Mouse (Mus musculus) kidney, postnatal 0 days (tissue): ENCODE results near the gene Epb41l1. TPM values are rescaled to one million over a fixed set of nuclear protein-coding genes. Genes with fewer than 3 reads are reported as not detected.

Experiments
- ATAC-seq: fragments of 200-750 bp; cut with Nextera tagmentation; replicated peaks from 2 replicates; pipeline ENCODE4 v1.8.0; 2017; ENCODE audit warnings: low read depth, moderate number of reproducible peaks, moderate TSS enrichment, moderate library complexity; ENCODE audit not compliant: low FRiP score
- DNase-seq: peaks from one replicate; pipeline ENCODE4 v3.0.0-alpha.2; 2016; ENCODE audit warnings: low spot score
- H3K27ac ChIP-seq: fragments of 300-500 bp; sonication (generic); 2 replicates; pipeline ENCODE4 v1.5.1; 2014; ENCODE audit warnings: mild to moderate bottlenecking
- H3K27me3 ChIP-seq: fragments of 300-500 bp; sonication (generic); 2 replicates; pipeline ENCODE4 v1.6.1; 2014; ENCODE audit warnings: low read length, mixed read lengths; ENCODE audit not compliant: insufficient read depth
- H3K36me3 ChIP-seq: fragments of 300-500 bp; sonication (generic); 2 replicates; pipeline ENCODE4 v1.6.1; 2014; ENCODE audit warnings: low read length, mixed read lengths; ENCODE audit not compliant: insufficient read depth
- H3K4me1 ChIP-seq: fragments of 300-500 bp; sonication (generic); replicated peaks from 2 replicates; pipeline ENCODE4 v1.6.1; 2014; ENCODE audit warnings: antibody characterized with exemption, low read length, mixed read lengths; ENCODE audit not compliant: insufficient read depth
- H3K4me2 ChIP-seq: fragments of 300-500 bp; sonication (generic); 2 replicates; pipeline ENCODE4 v1.6.1; 2014; ENCODE audit warnings: mild to moderate bottlenecking, low read length, moderate library complexity, mixed read lengths
- H3K4me3 ChIP-seq: fragments of 300-500 bp; sonication (generic); replicated peaks from 2 replicates; pipeline ENCODE4 v1.5.1; 2014; ENCODE audit warnings: low read depth, low read length
- H3K9ac ChIP-seq: fragments of 300-500 bp; sonication (generic); 2 replicates; pipeline ENCODE4 v1.6.1; 2014; ENCODE audit warnings: low read depth, low read length
- H3K9me3 ChIP-seq: fragments of 300-500 bp; sonication (generic); replicated peaks from 2 replicates; pipeline ENCODE4 v1.6.1; 2016; ENCODE audit warnings: low read length, inconsistent platforms, mixed read lengths
- CTCF ChIP-seq: IDR thresholded peaks from 2 replicates; pipeline ENCODE4 v1.5.1; 2016; ENCODE audit warnings: antibody characterized with exemption, low read depth, mild to moderate bottlenecking, moderate library complexity
- WGBS: fragments of 180-500 bp; shearing (Covaris S2); extraction: QIAGEN DNeasy Blood & Tissue Kit; methylation state at CpG from one replicate; pipeline ENCODE4 v1.1.7; 2014; 5-methylcytosine and 5-hydroxymethylcytosine counted together
- polyA plus RNA-seq: library from polyadenylated mRNA; unstranded; fragments of >200 nt; fragmentation: Nextera tagmentation; extraction: Ambion mirVana; gene quantifications from 2 replicates; pipeline ENCODE4 v1.2.1, GENCODE M21; 2015

The Epb41l1 gene
- polyA plus RNA-seq, 1 experiment from 2014 or later = 1.6 TPM

GRCm38 (mm10) chr2:156529726-156530125 lies 109.0 kb downstream of the Epb41l1 start:
- Histone ChIP-seq H3K4me1 (no peaks in the 10 kb centered on the region), H3K9me3 (no peaks in the 10 kb centered on the region), H3K4me3 (no peak overlapping the region), H3K36me3 (0 out of 2 replicates have a peak, but pooled peaks cover 3% of the 10 kb centered on the region), H3K27me3 (no peaks in the 10 kb centered on the region), H3K27ac (no peak overlapping the region), H3K4me2 (no peak overlapping the region), H3K9ac (no peak overlapping the region)
- DNase-seq (peak; percentile 70), ATAC-seq (no peak)
- 52% methylated on average over 2 of the region's 2 CpGs for WGBS
- TF ChIP-seq CTCF = peak; percentile 80

GRCm38 (mm10) chr2:156533160-156533559 lies 112.5 kb downstream of the Epb41l1 start:
- no peak for DNase-seq
- no peaks in the 10 kb centered on the region for H3K9me3 ChIP-seq
- 0 out of 2 replicates have a peak, but pooled peaks cover 3% of the 10 kb centered on the region for H3K36me3 ChIP-seq
- no peak for TF ChIP-seq CTCF
- H3K27ac ChIP-seq = no peak overlapping the region
- no peak overlapping the region for H3K9ac ChIP-seq
- no peak overlapping the region for H3K4me2 ChIP-seq
- H3K27me3 ChIP-seq = no peaks in the 10 kb centered on the region
- no peaks in the 10 kb centered on the region for H3K4me1 ChIP-seq
- 77% methylated on average over 2 of the region's 2 CpGs for WGBS
- no peak for ATAC-seq
- no peak overlapping the region for H3K4me3 ChIP-seq

GRCm38 (mm10) chr2:156538817-156539555 lies 118.3 kb downstream of the Epb41l1 start:
- no peak for TF ChIP-seq CTCF
- Histone ChIP-seq H3K4me1 (no peaks in the 10 kb centered on the region), H3K4me2 (no peak overlapping the region), H3K9ac (no peak overlapping the region), H3K27me3 (no peaks in the 10 kb centered on the region), H3K4me3 (no peak overlapping the region), H3K27ac (no peak overlapping the region), H3K36me3 (no peaks in the 10 kb centered on the region), H3K9me3 (no peaks in the 10 kb centered on the region)
- WGBS = 82% methylated on average over 7 of the region's 7 CpGs
- DNase-seq = no peak
- ATAC-seq = no peak

GRCm38 (mm10) chr2:156540991-156541390 lies 120.3 kb downstream of the Epb41l1 start:
- H3K4me1 ChIP-seq = no peaks in the 10 kb centered on the region
- DNase-seq (no peak), ATAC-seq (no peak)
- no peak overlapping the region for H3K4me3 ChIP-seq
- no peak for TF ChIP-seq CTCF
- H3K9me3 ChIP-seq = no peaks in the 10 kb centered on the region
- H3K9ac ChIP-seq = no peak overlapping the region
- WGBS = 88% methylated on average over 7 of the region's 7 CpGs
- no peak overlapping the region for H3K27ac ChIP-seq
- H3K27me3 ChIP-seq = no peaks in the 10 kb centered on the region
- no peaks in the 10 kb centered on the region for H3K36me3 ChIP-seq
- H3K4me2 ChIP-seq = no peak overlapping the region

GRCm38 (mm10) chr2:156542410-156542809 lies 121.7 kb downstream of the Epb41l1 start:
- no peak overlapping the region for H3K4me2 ChIP-seq
- no peak overlapping the region for H3K27ac ChIP-seq
- no peak for TF ChIP-seq CTCF
- peaks cover 5% of the 10 kb centered on the region; the same call in 1 of the 2 replicates for H3K4me1 ChIP-seq
- H3K36me3 ChIP-seq = no peaks in the 10 kb centered on the region
- H3K4me3 ChIP-seq = no peak overlapping the region
- no peaks in the 10 kb centered on the region for H3K9me3 ChIP-seq
- H3K9ac ChIP-seq = no peak overlapping the region
- ATAC-seq (no peak), DNase-seq (no peak)
- 77% methylated on average over 8 of the region's 8 CpGs for whole genome bisulfite sequencing
- H3K27me3 ChIP-seq = no peaks in the 10 kb centered on the region

GRCm38 (mm10) chr2:156543804-156544203 lies 123.1 kb downstream of the Epb41l1 start:
- H3K27me3 ChIP-seq = no peaks in the 10 kb centered on the region
- ATAC-seq (no peak), DNase-seq (no peak)
- H3K4me1 ChIP-seq = peaks cover 7% of the 10 kb centered on the region
- H3K4me2 ChIP-seq = no peak overlapping the region
- WGBS = 56% methylated on average over 3 of the region's 3 CpGs
- no peak overlapping the region for H3K4me3 ChIP-seq
- no peaks in the 10 kb centered on the region for H3K9me3 ChIP-seq
- TF ChIP-seq CTCF = no peak
- no peak overlapping the region for H3K27ac ChIP-seq
- no peak overlapping the region for H3K9ac ChIP-seq
- no peaks in the 10 kb centered on the region for H3K36me3 ChIP-seq
